Mouse (Mus musculus) heart, adult 10 weeks (tissue): ENCODE data around the gene Nck2. TPM values are rescaled to one million over a fixed set of nuclear protein-coding genes. Genes with fewer than 3 reads are reported as not detected.

Source experiments
- polyA plus RNA-seq: library from polyadenylated mRNA; stranded (reverse); fragments of 350-450 nt; fragmentation: Illumina TruSeq; extraction: RNeasy Lipid Tissue Mini Kit (QIAGEN cat#74804); gene quantifications from one replicate; pipeline ENCODE4 v1.2.3, GENCODE M21; 2014; ENCODE audit warnings: low read depth, low replicate concordance

The Nck2 gene
- polyA plus RNA-seq: 8.4 TPM

DNA sequence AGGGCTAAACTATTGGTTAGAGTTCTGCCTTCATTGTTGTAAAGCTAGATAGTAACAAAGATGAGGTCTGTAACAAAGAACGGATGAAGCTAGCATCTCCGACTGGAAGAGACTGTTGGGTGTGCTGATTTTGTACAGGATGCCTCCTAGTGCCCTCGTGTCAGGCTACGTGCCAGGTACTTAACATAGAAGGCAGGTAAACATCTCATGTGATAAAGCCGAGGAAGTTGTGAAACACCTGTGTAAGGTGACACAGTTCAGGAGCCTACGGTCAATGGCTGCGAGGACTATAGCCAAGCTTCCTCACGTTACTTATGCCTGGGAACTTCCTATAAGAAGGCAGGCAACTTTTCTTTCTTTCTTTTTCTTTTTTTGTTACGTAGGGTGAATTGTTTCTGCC lies at the start of gene Nck2:
Gene Nck2, plus strand, starts transcription at position 49 of the 400 bp plus-strand sequence.

Other genes with a start within 250 kb of the Nck2 start
- gene Fhl2, start 247.6 kb upstream of the Nck2 start, polyA plus RNA-seq: 2,048 TPM